In genomic region chr12:13159346-13160055, GRCm38 (mm10) we compare ENCODE assay signal across 12 mouse cellular contexts.
DNase-seq lines count a peak whose midpoint lies in the region; ATAC-seq and TF ChIP-seq lines count a peak whose summit lies in the region.
"Had no signal": no experiment of that assay in that cellular context is flagged by ENCODE, and none has a peak within 500 bp of the region (broad histone marks: within the 10 kb centered on the region; RNA-seq: fewer than 3 reads in every experiment).

No protein-coding gene starts in this region.

- H3K9me3 ChIP-seq in forebrain, embryonic 11.5 days (ENCODE audit: control insufficient read depth, low read length), result no peaks in the 10 kb centered on the region
- H3K9me3 ChIP-seq in midbrain, embryonic 12.5 days, result no peaks in the 10 kb centered on the region
- no peaks in the 10 kb centered on the region for H3K9me3 ChIP-seq in kidney, embryonic 14.5 days (ENCODE audit: control insufficient read depth, low read length)
- H3K9me3 ChIP-seq in heart, embryonic 10.5 days, result no peaks in the 10 kb centered on the region

- H3K27me3 ChIP-seq in forebrain, embryonic 11.5 days (ENCODE audit: control insufficient read depth, insufficient read depth, low read length), result no peaks in the 10 kb centered on the region
- no peaks in the 10 kb centered on the region for H3K27me3 ChIP-seq in midbrain, embryonic 12.5 days
- no peaks in the 10 kb centered on the region for H3K27me3 ChIP-seq in cerebellum, adult 2 months (ENCODE audit: control insufficient read depth, insufficient read depth, low read length)
- H3K27me3 ChIP-seq in kidney, embryonic 14.5 days (ENCODE audit: control insufficient read depth, insufficient read depth, low read length), result no peaks in the 10 kb centered on the region
- no peaks in the 10 kb centered on the region for H3K27me3 ChIP-seq in heart, embryonic 10.5 days (ENCODE audit: insufficient read depth, poor library complexity, severe bottlenecking)

- peaks cover 7% of the 10 kb centered on the region; the same call in 1 of the 2 replicates for H3K4me1 ChIP-seq in forebrain, embryonic 11.5 days (replicated peaks; ENCODE audit: control insufficient read depth, insufficient read depth, low read length)
- peaks cover 11% of the 10 kb centered on the region for H3K4me1 ChIP-seq in midbrain, embryonic 12.5 days
- no peaks in the 10 kb centered on the region for H3K4me1 ChIP-seq in cerebellum, adult 2 months (ENCODE audit: control insufficient read depth, insufficient read depth, low read length)
- H3K4me1 ChIP-seq in kidney, embryonic 14.5 days (ENCODE audit: control insufficient read depth, insufficient read depth, low read length), result peaks cover 4% of the 10 kb centered on the region; the same call in 1 of the 2 replicates
- H3K4me1 ChIP-seq in heart, embryonic 10.5 days, result no peaks in the 10 kb centered on the region

- no peak overlapping the region for H3K4me3 ChIP-seq in forebrain, embryonic 11.5 days (ENCODE audit: low read depth, low read length)
- no peak overlapping the region for H3K4me3 ChIP-seq in midbrain, embryonic 12.5 days
- H3K4me3 ChIP-seq in cerebellum, adult 2 months (replicated peaks; ENCODE audit: insufficient read depth, low read depth, low read length), result no peak overlapping the region
- no peak overlapping the region for H3K4me3 ChIP-seq in kidney, embryonic 14.5 days (ENCODE audit: low read length)
- H3K4me3 ChIP-seq in heart, embryonic 10.5 days, result no peak overlapping the region
- H3K4me3 ChIP-seq: myocyte had no signal

- TF ChIP-seq CTCF in cerebellum, adult 2 months (IDR thresholded peaks at IDR 0.05; ENCODE audit: borderline replicate concordance, insufficient read depth, low read depth, low read length), result no peak

- H3K9ac ChIP-seq in forebrain, embryonic 11.5 days (ENCODE audit: low read length), result no peak overlapping the region
- H3K9ac ChIP-seq in midbrain, embryonic 12.5 days (replicated peaks), result no peak overlapping the region
- no peak overlapping the region for H3K9ac ChIP-seq in kidney, embryonic 14.5 days (ENCODE audit: low read depth, low read length)
- H3K9ac ChIP-seq: liver, postnatal 0 days had no signal

- DNase-seq in MN1 (ENCODE audit: low spot score), result peak; percentile 19
- no peak for DNase-seq in forebrain, embryonic 11.5 days (ENCODE audit: low spot score)
- peak; percentile 53 to 62 for DNase-seq in layer of hippocampus, adult 18-20 months (ENCODE audit: low spot score in 2 of 2)
- no peak for DNase-seq in cerebellum, adult 2 months
- DNase-seq in adrenal gland, postnatal 36 days, result no peak
- no peak for DNase-seq in heart, embryonic 10.5 days (ENCODE audit: low spot score)
- DNase-seq: kidney, postnatal 10 days; liver, postnatal 0 days had no signal

- no peak for TF ChIP-seq POLR2A in cerebellum, adult 2 months (IDR thresholded peaks at IDR 0.05; ENCODE audit: borderline replicate concordance, insufficient read depth, low read length)

- H3K27ac ChIP-seq in forebrain, embryonic 11.5 days (ENCODE audit: low read depth, low read length), result no peak overlapping the region
- H3K27ac ChIP-seq in midbrain, embryonic 12.5 days (replicated peaks), result peak overlapping the region; percentile 7; the same call in 1 of the 2 replicates
- no peak overlapping the region for H3K27ac ChIP-seq in cerebellum, adult 2 months (ENCODE audit: insufficient read depth, low read length)
- no peak overlapping the region for H3K27ac ChIP-seq in kidney, embryonic 14.5 days (ENCODE audit: low read depth, low read length)
- no peak overlapping the region for H3K27ac ChIP-seq in heart, embryonic 10.5 days

- H3K4me2 ChIP-seq in forebrain, embryonic 11.5 days (ENCODE audit: low read depth, low read length, severe bottlenecking), result no peak overlapping the region
- no peak overlapping the region; the same call in 1 of the 2 replicates for H3K4me2 ChIP-seq in midbrain, embryonic 12.5 days (replicated peaks)
- no peak overlapping the region for H3K4me2 ChIP-seq in kidney, embryonic 14.5 days (replicated peaks; ENCODE audit: low read depth, low read length)

- peak; percentile 72 for ATAC-seq in forebrain, embryonic 11.5 days (replicated peaks; ENCODE audit: low FRiP score)
- ATAC-seq in midbrain, embryonic 12.5 days (ENCODE audit: low FRiP score, low read depth), result peak; percentile 85
- ATAC-seq in kidney, embryonic 14.5 days (ENCODE audit: low FRiP score, low TSS enrichment), result no peak
- ATAC-seq: CD4-positive, CD25-positive, alpha-beta regulatory T cell, adult 4 months; liver, postnatal 0 days had no signal

- H3K36me3 ChIP-seq in forebrain, embryonic 11.5 days (ENCODE audit: control insufficient read depth, insufficient read depth, low read length), result no peaks in the 10 kb centered on the region
- H3K36me3 ChIP-seq in midbrain, embryonic 12.5 days, result no peaks in the 10 kb centered on the region
- H3K36me3 ChIP-seq in kidney, embryonic 14.5 days (ENCODE audit: control insufficient read depth, insufficient read depth, low read length), result no peaks in the 10 kb centered on the region
- no peaks in the 10 kb centered on the region for H3K36me3 ChIP-seq in heart, embryonic 10.5 days

Comparison
In these comparisons a context has a peak if more than half of its experiments do, and no peak if none do; other contexts are left out.
1. DNase-seq: peak in MN1 (single experiment) and layer of hippocampus, adult 18-20 months (2 of 2); none in forebrain, embryonic 11.5 days (single experiment), cerebellum, adult 2 months (0 of 2), adrenal gland, postnatal 36 days (0 of 2) and heart, embryonic 10.5 days (single experiment).